Mouse (Mus musculus) heart, embryonic 13.5 days (tissue): ENCODE data around the gene Ovol3. TPM values are rescaled to one million over a fixed set of nuclear protein-coding genes. Genes with fewer than 3 reads are reported as not detected.

Source experiments
- ATAC-seq: fragments of 200-750 bp; cut with Nextera tagmentation; 2 replicates; pipeline ENCODE4 v1.8.0; 2017; ENCODE audit warnings: moderate TSS enrichment; ENCODE audit not compliant: insufficient number of reproducible peaks, low FRiP score, low TSS enrichment; ENCODE audit errors: extremely low read depth
- H3K27ac ChIP-seq: fragments of 300-500 bp; sonication (generic); replicated peaks from 2 replicates; pipeline ENCODE4 v1.5.1; 2015; ENCODE audit warnings: moderate library complexity, mild to moderate bottlenecking, inconsistent platforms
- H3K27me3 ChIP-seq: fragments of 300-500 bp; sonication (generic); replicated peaks from 2 replicates; pipeline ENCODE4 v1.6.1; 2015; ENCODE audit warnings: mild to moderate bottlenecking, inconsistent platforms
- H3K36me3 ChIP-seq: fragments of 300-500 bp; sonication (generic); 2 replicates; pipeline ENCODE4 v1.6.1; 2015; ENCODE audit warnings: mild to moderate bottlenecking, inconsistent platforms
- H3K4me1 ChIP-seq: fragments of 300-500 bp; sonication (generic); 2 replicates; pipeline ENCODE4 v1.6.1; 2015; ENCODE audit warnings: inconsistent platforms
- H3K4me2 ChIP-seq: fragments of 300-500 bp; sonication (generic); 2 replicates; pipeline ENCODE4 v1.6.1; 2015; ENCODE audit warnings: inconsistent platforms, mild to moderate bottlenecking, moderate library complexity
- H3K4me3 ChIP-seq: fragments of 300-500 bp; sonication (generic); 2 replicates; pipeline ENCODE4 v1.5.1; 2015; ENCODE audit warnings: moderate library complexity, mild to moderate bottlenecking, inconsistent platforms
- H3K9ac ChIP-seq: fragments of 300-500 bp; sonication (generic); 2 replicates; pipeline ENCODE4 v1.6.1; 2015; ENCODE audit warnings: inconsistent platforms, mild to moderate bottlenecking, moderate library complexity
- H3K9me3 ChIP-seq: fragments of 300-500 bp; sonication (generic); 2 replicates; pipeline ENCODE4 v1.6.1; 2016; ENCODE audit warnings: inconsistent platforms
- WGBS: fragments of 180-500 bp; shearing (Covaris S2); methylation state at CpG from one replicate; pipeline ENCODE4 v1.1.7; 2015; ENCODE audit warnings: mixed read lengths; 5-methylcytosine and 5-hydroxymethylcytosine counted together
- polyA plus RNA-seq: library from polyadenylated mRNA; unstranded; fragments of >200 nt; fragmentation: Nextera tagmentation; extraction: Ambion mirVana; gene quantifications from 2 replicates; pipeline ENCODE4 v1.2.1, GENCODE M21; 2015

Gene Ovol3
- polyA plus RNA-seq, 1 experiment from 2014 or later, result not detected

DNA sequence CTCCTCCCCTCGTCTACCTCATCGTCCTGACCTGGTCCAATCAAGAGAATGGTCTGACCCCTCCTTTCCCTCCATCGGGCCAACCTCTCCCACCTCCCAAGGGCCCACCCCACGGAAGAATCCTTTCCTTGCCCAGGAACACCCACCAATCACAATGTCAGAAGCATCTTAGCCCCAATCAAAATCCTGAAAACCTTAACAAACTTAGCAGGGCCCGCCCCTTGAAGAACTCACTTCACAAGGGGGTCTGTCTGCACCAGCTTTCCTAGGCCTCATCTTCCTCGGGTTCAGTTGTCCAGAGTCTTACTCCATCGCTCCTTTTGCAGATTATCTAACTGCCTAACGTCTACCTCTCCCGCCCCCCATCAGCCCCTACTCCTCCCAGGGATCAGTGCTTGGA is 42.5 kb downstream of the Ovol3 start:
- H3K27ac ChIP-seq, result peak overlapping the region; percentile 93; the same call in 1 of the 2 replicates
- ATAC-seq, result no peak
- WGBS, result 22% methylated on average over 9 of the region's 9 CpGs

DNA sequence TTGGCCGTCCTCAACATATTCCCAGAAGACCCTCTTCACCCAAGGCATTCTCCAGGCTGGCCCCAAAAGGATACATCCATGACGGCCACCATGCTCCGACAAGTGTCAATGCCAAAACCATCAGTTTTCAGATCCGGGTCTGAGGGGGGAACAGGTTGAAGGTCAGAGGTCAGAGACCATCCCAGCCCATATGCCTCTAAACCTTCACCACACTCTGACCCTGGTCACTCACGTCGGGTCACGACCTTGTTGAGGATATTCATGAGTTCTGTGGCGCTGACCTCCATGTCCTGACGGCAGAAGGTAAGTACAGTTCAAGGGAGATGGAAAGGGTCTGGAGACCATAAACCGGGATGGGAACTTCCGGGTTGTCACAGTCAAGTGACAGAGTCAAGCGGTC is 43.4 kb downstream of the Ovol3 start:
- Histone ChIP-seq H3K9ac (no peak overlapping the region; the same call in 1 of the 2 replicates), H3K36me3 (peaks cover 56% of the 10 kb centered on the region), H3K4me2 (no peak overlapping the region), H3K4me1 (peaks cover 20% of the 10 kb centered on the region), H3K9me3 (no peaks in the 10 kb centered on the region), H3K27me3 (no peaks in the 10 kb centered on the region), H3K4me3 (no peak overlapping the region), H3K27ac (no peak overlapping the region)
- whole genome bisulfite sequencing, result 87% methylated on average over 12 of the region's 12 CpGs
- no peak for ATAC-seq

More for the DNA sequence above, 42.5 kb downstream of the Ovol3 start:
- Histone ChIP-seq H3K36me3 (peaks cover 47% of the 10 kb centered on the region), H3K9ac (peak overlapping the region; percentile 98), H3K4me3 (peak overlapping the region; percentile 91), H3K4me1 (peaks cover 21% of the 10 kb centered on the region), H3K4me2 (peak overlapping the region; percentile 93), H3K9me3 (no peaks in the 10 kb centered on the region), H3K27me3 (no peaks in the 10 kb centered on the region)

GRCm38 (mm10) chr7:30189116-30189491 is 46.4 kb downstream of the Ovol3 start:
- Histone ChIP-seq H3K36me3 (peaks cover 76% of the 10 kb centered on the region), H3K9me3 (no peaks in the 10 kb centered on the region), H3K4me2 (no peak overlapping the region), H3K27ac (no peak overlapping the region), H3K9ac (no peak overlapping the region), H3K4me1 (peaks cover 19% of the 10 kb centered on the region), H3K27me3 (no peaks in the 10 kb centered on the region), H3K4me3 (no peak overlapping the region)
- 80% methylated on average over 4 of the region's 4 CpGs for WGBS
- ATAC-seq, result no peak

- H3K36me3 ChIP-seq, result peaks cover 76% of the 10 kb centered on the region
- no peak overlapping the region for H3K4me3 ChIP-seq
- ATAC-seq, result no peak
- no peak overlapping the region for H3K9ac ChIP-seq
- no peak overlapping the region for H3K27ac ChIP-seq
- peaks cover 23% of the 10 kb centered on the region for H3K4me1 ChIP-seq
- H3K27me3 ChIP-seq, result no peaks in the 10 kb centered on the region
- 67% methylated on average over 12 of the region's 12 CpGs for WGBS
- H3K9me3 ChIP-seq, result no peaks in the 10 kb centered on the region
- H3K4me2 ChIP-seq, result no peak overlapping the region
Measured at GRCm38 (mm10) chr7:30188344-30189115, 47.0 kb downstream of the Ovol3 start.

- no peaks in the 10 kb centered on the region for H3K9me3 ChIP-seq
- H3K4me1 ChIP-seq, result peaks cover 11% of the 10 kb centered on the region
- H3K4me2 ChIP-seq, result peak overlapping the region; percentile 69
- peak overlapping the region; percentile 53 for H3K4me3 ChIP-seq
- H3K27ac ChIP-seq, result peak overlapping the region; percentile 48
- WGBS, result 61% methylated on average over 13 of the region's 13 CpGs
- no peaks in the 10 kb centered on the region for H3K27me3 ChIP-seq
- H3K36me3 ChIP-seq, result peaks cover 46% of the 10 kb centered on the region
- H3K9ac ChIP-seq, result peak overlapping the region; percentile 81
- no peak for ATAC-seq
Measured at GRCm38 (mm10) chr7:30184641-30185348, 50.7 kb downstream of the Ovol3 start.

DNA sequence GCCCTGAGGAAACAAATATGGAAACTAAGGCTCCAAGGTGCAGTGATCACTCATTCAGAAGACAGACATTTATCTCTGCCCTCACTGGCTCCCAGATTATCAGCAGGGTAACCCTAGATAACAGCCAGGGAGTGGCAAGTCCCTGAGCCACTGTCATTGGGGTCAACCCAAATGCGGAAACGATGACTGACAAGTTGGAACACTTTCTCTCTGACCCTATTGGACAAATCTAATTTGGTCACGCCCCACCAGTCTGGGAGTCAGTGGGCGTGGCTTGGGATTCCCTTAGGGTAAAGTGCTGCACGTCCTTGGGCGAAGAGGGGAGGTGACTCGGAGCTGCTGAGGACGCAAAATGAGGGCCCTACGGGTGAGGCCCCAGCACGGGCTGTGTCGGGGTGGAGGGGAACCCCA is 51.6 kb downstream of the Ovol3 start, which contains the start of gene Cox7a1:
Gene Cox7a1, plus strand, starts transcription at position 266 of the 411 bp plus-strand sequence.
- H3K4me1 ChIP-seq, result peaks cover 11% of the 10 kb centered on the region
- WGBS, result under 1% methylated on average over 11 of the region's 11 CpGs
- H3K27ac ChIP-seq, result peak within 1 kb of the TSS; percentile 48
- peak within 1 kb of the TSS; percentile 53 for H3K4me3 ChIP-seq
- no peaks in the 10 kb centered on the region for H3K27me3 ChIP-seq
- H3K9me3 ChIP-seq, result no peaks in the 10 kb centered on the region
- ATAC-seq, result peak; percentile 79
- peak within 1 kb of the TSS; percentile 81 for H3K9ac ChIP-seq
- peak within 1 kb of the TSS; percentile 69 for H3K4me2 ChIP-seq
- peaks cover 43% of the 10 kb centered on the region for H3K36me3 ChIP-seq

Other genes starting within 250 kb of the Ovol3 start
- 2.5 and 4.0 TPM in 2 replicates for gene Zfp14, start 184.3 kb downstream of the Ovol3 start, polyA plus RNA-seq
- 4.2 and 4.6 TPM in 2 replicates for gene Zfp82, start 162.8 kb downstream of the Ovol3 start, polyA plus RNA-seq
- 0.29 TPM in 1 of 2 replicates, not detected in the other for gene Gm26920, start 145.3 kb downstream of the Ovol3 start, polyA plus RNA-seq
- gene Zfp566, start 145.2 kb downstream of the Ovol3 start, polyA plus RNA-seq, result 4.7 and 6.0 TPM in 2 replicates
- 70.2 and 76.4 TPM in 2 replicates for gene Zfp260, start 140.9 kb downstream of the Ovol3 start, polyA plus RNA-seq
- gene Zfp382, start 113.8 kb downstream of the Ovol3 start, polyA plus RNA-seq, result 9.6 and 10.0 TPM in 2 replicates
- gene Zfp146, start 66.0 kb downstream of the Ovol3 start, polyA plus RNA-seq, result 8.6 and 9.5 TPM in 2 replicates
- 330 and 354 TPM in 2 replicates for gene Cox7a1, start 51.6 kb downstream of the Ovol3 start, polyA plus RNA-seq
- gene Capns1, start 36.9 kb downstream of the Ovol3 start, polyA plus RNA-seq, result 76.8 and 81.8 TPM in 2 replicates
- 113 and 123 TPM in 2 replicates for gene Polr2i, start 3.8 kb downstream of the Ovol3 start, polyA plus RNA-seq
- gene Tbcb, start 3.5 kb downstream of the Ovol3 start, polyA plus RNA-seq, result 145 and 170 TPM in 2 replicates
- 0.37 and 0.39 TPM in 2 replicates for gene Thap8, start 44.4 kb upstream of the Ovol3 start, polyA plus RNA-seq
- 7.1 and 8.5 TPM in 2 replicates for gene Wdr62, start 44.7 kb upstream of the Ovol3 start, polyA plus RNA-seq
- gene Clip3, start 56.0 kb upstream of the Ovol3 start, polyA plus RNA-seq, result 10.2 and 14.9 TPM in 2 replicates
- 60.5 and 66.1 TPM in 2 replicates for gene Alkbh6, start 73.0 kb upstream of the Ovol3 start, polyA plus RNA-seq
- 18.3 and 20.2 TPM in 2 replicates for gene Syne4, start 79.1 kb upstream of the Ovol3 start, polyA plus RNA-seq
- gene E130208F15Rik, start 86.0 kb upstream of the Ovol3 start, polyA plus RNA-seq, result 2.5 and 3.3 TPM in 2 replicates
- 14.6 and 15.1 TPM in 2 replicates for gene Sdhaf1, start 88.2 kb upstream of the Ovol3 start, polyA plus RNA-seq
- gene Lrfn3, start 127.0 kb upstream of the Ovol3 start, polyA plus RNA-seq, result 1.9 TPM in 2 replicates
- gene Tyrobp, start 178.0 kb upstream of the Ovol3 start, polyA plus RNA-seq, result 27.8 and 28.7 TPM in 2 replicates
- 0.66 and 0.90 TPM in 2 replicates for gene Hcst, start 184.1 kb upstream of the Ovol3 start, polyA plus RNA-seq
- gene Nfkbid, start 186.0 kb upstream of the Ovol3 start, polyA plus RNA-seq, result 1.2 and 1.4 TPM in 2 replicates
- 26.8 and 29.5 TPM in 2 replicates for gene Aplp1, start 209.8 kb upstream of the Ovol3 start, polyA plus RNA-seq
- gene Kirrel2, start 222.0 kb upstream of the Ovol3 start, polyA plus RNA-seq, result 0.45 and 0.49 TPM in 2 replicates
- 0.12 TPM in 1 of 2 replicates, not detected in the other for gene Nphs1, start 222.6 kb upstream of the Ovol3 start, polyA plus RNA-seq